Mouse (Mus musculus) left cerebral cortex, postnatal 14 days (tissue): ENCODE data around the gene Ftl1. TPM values are rescaled to one million over a fixed set of nuclear protein-coding genes. Genes with fewer than 3 reads are reported as not detected.
"Not testable (repeated sequence)": the region's sequence is repeated elsewhere in the genome, so short reads cannot be mapped to it uniquely, and the experiment has no call there.

ENCODE experiments used
- DNase-seq, 2 experiments: peaks; one replicate each; pipeline ENCODE4 v3.0.0; 2021 to 2022; ENCODE audit warnings: low spot score in 2 of 2, mixed read lengths in 1 of 2
- intact Hi-C: fragments of 180-260 bp; cut with DNase I; formaldehyde crosslinking; loops from one replicate; pipeline ENCODE4 v1.15.1; 2025
- long read RNA-seq, 2 experiments: library from polyadenylated mRNA; stranded (forward); transcript quantifications; one replicate each; pipeline ENCODE4 v2.0.0; 2021
- total RNA-seq, 2 experiments: library from RNA; stranded (reverse); gene quantifications; 2 replicates each; pipeline ENCODE4 v1.2.3; 2021

Ftl1 gene
- 100 to 1,000 TPM; 287 to 302 TPM for total RNA-seq
- long read RNA-seq, experiment 1, transcript Ftl1-205 (3 exons, 825 nt), result minor isoform, 13 of 443 reads
- long read RNA-seq, experiment 1, transcript Ftl1-201 (4 exons, 968 nt), result major isoform, 424 of 443 reads
- long read RNA-seq, experiment 1, partial matches to known transcripts, result 0 of 443 reads
- long read RNA-seq, experiment 1, other reads (novel, unspliced or antisense), result 3 of 443 reads
- long read RNA-seq, experiment 2, transcript Ftl1-201 (4 exons, 968 nt), result major isoform, 339 of 345 reads
- long read RNA-seq, experiment 2, partial matches to known transcripts, result 1 of 345 reads
- long read RNA-seq, experiment 2, other reads (novel, unspliced or antisense), result 0 of 345 reads

DNA sequence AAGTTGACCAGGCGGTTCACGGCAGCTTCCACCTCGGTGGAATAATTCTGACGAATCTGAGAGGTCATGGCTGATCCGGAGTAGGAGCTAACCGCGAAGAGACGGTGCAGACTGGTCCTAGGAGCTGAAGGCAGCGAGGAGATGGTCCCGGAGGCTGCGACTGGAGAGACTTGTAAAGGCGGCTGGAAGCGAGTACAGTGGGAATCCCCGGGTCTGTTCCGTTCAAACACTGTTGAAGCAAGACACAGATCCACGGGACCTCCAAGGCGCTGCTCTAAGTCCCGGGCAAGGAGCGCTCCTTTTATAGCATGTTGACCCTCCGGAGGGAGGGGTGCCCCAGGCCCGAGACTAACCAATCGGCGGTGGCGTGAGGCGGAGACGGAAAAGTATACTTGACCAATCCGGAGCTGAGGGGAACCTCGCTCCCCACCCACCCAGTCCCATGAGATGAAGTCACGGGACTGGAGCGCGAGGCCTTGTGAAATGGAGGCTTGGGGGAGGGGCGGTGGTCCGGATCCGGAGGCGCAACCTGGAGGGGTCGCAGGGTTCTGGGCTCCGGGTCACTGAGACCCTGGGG lies at the start of gene Ftl1:
Gene Ftl1, minus strand, starts transcription at position 321 of the 577 bp plus-strand sequence.
- DNase-seq, result peak; percentile 97 to 99
- intact Hi-C loops, result loop anchor here (10.0 kb wide), 1 partner anchor 245 kb away; the partner anchor contains the start of gene Dbp

DNA sequence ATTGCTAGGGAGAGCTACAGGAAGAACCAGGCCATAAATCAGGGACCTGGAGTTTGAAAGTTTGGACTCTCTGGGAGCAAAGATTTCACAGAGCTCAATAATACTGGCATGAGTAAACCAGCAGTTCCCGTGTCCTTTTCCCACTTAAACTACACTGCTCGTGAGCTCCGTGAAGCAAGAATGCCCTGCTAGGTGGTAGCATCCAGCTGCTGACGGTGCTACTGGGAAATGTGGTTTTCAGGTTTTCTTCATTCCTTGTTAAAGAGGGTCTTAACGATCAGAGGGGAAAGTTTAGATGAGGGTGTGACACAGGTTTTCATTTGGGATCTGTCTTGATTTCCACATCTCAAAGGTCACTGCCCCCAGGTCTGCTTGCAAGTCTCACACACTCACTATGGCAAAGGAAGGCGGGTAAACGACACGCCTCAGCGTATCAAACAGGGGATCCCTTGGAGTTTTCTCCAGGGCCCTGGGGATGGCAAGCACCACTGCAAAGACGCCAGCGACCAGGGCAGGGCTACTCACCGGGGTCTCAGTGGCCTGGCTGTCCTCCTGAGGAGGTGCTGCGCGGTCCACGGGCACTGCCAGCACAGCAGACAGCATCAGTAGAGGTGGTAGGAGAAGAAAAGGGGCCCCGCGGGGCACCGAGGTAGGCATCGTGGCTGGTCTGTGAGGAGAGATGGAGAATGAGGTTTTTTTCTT lies 49.6 kb upstream of the Ftl1 start:
- DNase-seq, result no peak
- intact Hi-C loops, result no loop called here

DNA sequence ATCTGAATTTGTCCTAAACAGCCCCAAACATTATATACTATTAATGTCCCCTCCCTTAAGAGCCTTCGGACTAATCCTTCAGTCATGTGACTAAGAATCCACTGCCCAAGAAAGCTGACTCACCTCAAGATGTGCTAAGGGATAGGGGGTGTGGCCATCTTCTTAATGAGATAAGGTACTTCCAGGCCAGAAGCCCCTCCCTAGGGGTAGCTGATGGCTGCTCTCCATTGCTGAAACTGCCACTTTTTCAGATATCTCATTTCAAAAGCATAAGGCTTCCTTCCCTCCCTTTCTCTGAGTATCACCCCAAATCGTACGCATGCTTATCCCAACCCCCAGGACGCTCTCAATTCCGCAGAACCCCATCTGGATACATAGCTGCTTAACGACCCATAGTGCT lies 48.9 kb upstream of the Ftl1 start:
- DNase-seq, result no peak
- intact Hi-C loops, result no loop called here

DNA sequence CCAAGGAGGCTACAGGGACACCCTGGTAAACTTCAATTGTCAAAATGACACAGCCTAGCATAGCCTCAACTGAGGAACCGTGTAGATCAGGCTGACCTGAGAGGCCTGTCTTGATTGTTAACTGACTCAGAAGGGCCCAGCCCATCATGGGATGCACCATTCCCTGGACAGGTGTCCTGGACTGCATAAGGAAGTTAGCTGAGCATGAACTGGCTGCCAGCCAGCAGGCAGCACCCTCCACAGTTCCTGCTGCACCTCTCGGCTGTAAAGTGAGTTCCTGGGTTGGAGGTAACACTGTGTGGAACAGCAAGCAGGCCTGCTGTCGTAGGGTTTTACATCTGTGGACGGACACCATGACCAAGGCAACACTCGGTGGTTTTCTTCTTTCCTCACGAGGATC lies 47.9 kb upstream of the Ftl1 start:
- intact Hi-C loops, result no loop called here
- no peak for DNase-seq

DNA sequence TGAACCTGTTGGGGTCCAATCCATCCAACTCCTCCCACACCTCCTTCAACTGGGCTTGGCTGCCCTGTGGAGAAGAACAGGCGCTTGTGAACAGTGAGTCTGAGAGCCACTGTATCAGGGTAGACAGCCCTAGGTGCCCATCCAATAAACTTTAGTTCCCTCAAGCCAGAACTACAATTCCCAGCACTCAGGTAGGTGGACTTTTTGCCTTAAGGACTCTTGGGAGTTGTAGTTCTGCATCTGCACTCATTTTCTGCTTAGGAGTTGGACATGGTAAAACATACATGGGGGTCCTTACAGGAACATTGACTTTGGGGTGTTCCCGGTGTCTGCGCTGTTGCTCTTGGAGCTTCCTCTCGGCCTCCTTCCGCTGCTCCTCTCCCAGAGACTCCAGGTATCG lies 38.7 kb upstream of the Ftl1 start:
- intact Hi-C loops, result no loop called here

DNA sequence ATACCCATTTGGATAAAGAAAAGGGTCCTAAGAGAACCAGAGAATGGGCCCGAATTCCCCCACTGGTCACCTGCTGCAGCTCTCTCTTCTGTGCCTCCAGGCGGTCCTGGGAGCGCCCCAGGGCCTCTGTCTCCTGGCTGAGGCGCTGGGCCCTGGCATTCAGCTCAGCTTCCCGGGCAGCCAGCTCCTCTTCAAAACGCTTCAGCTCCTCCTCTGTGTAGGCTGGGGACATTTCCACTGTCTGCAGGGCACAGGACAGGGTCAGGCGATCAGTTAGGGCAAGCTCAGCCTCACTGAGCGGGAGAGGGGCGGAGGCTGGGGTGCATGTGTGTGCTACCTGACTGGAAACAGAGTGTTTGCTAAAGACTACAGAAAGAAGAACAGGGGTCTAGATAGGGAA lies 34.9 kb upstream of the Ftl1 start:
- no peak for DNase-seq
- intact Hi-C loops, result no loop called here

More for the DNA sequence above, 38.7 kb upstream of the Ftl1 start:
- DNase-seq, result no peak

DNA sequence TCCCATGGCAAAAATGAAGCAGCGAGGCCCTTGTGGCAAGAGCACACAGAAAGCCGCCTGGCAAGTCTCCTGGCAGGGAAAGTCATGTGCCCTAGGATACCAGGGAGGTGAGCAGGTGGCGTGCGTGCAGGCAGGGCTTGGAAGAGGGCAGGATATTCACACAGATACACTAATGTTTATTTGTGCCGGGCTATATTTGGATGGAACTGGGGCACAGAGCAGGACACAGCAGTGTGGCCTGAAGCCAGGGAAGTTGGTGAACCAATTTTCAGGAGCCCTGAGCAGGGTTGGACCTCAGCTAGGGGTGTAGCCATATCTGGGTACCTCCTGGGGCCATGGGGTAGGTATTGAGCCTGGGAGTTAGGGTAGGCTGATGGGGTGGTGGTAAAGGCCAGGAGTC lies 33.3 kb upstream of the Ftl1 start:
- intact Hi-C loops, result no loop called here
- no peak for DNase-seq

DNA sequence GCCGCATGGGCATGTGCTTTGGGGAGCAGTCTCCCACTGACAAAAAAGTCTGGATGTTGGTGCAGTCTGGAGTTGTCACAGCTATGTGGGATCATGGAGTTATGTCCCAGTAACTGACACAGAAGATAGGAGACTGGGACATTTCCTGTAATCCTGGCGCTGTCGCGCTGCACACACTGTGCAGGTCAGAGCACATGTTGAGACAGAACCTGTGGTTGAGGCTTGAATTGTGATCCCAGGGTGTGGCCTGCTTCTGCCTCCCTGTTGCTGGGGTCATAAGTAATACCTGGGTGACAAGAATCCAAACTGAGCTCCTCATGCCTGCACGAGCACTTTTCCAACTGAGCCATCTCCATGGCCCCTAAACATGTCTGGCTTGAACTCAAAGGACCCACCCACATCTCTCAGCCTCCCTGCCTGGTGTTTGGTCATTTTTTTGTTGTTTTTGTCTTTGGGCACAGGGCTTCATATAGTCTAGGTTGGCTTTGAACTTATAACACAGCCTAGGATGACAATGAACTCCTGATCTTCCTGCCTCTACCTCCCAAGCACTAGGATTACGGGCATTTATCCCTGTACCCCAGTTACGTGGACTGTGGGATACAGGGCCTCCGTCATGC lies 32.7 kb upstream of the Ftl1 start:
- DNase-seq, result no peak
- intact Hi-C loops, result no loop called here

DNA sequence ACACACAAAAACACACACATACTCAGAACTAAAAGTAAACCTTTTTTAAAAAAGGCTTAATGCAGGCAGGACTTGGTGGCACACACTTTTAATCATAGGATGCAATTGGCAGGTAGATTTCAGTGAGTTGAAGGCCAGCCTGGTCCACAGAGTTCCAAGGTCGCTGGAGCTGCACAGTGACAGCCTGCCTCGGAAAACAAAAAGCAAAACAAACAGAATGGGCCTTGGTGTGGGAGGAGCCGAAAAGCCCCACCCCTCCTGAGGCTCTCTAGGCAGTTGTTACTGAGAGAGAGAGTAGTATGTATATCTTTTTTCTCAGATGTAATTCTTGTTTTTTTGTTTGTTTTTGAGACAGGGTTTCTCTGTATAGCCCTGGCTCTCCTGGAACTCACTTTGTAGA lies 31.6 kb upstream of the Ftl1 start:
- intact Hi-C loops, result no loop called here

DNA sequence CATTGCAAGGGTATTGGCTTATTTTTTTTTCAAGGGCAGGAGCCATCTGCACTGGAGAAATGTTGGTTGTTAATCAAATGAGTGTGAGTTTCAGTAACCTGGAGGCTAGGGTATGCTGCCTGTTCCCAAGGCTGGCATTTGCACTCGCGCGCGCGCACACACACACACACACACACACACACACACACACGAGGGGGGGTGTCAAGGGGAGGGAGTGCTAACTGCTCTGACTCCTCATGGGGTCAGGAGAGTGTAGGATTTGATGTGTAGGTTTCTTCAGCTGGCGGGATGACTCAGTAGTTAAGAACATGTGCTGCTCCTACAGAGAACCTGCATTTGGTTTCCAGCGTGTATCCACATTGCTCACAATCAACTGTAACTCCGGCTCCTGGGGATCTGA lies 31.1 kb upstream of the Ftl1 start:
- peak; percentile 26 to 56 for DNase-seq
- intact Hi-C loops, result no loop called here

More for the DNA sequence above, 31.6 kb upstream of the Ftl1 start:
- DNase-seq, result no peak

DNA sequence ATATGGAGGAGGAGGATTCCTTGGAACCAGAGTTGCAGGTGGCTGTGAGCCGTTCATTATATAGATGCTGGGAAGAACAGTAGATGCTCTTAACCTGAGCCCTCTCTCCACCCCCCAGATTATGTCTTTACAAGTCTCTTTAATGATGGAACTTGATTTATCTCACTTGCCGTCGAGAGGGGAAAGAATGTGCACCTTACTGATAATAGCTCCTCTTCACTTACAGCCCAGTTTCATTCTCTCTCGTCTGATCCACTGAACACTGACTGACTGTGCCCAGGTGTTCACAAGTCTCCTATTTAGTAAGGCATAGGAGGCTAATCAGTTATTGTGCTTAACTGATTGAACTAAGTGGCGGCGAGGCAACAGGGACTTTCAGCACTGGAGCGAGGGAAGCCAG lies 29.9 kb upstream of the Ftl1 start:
- intact Hi-C loops, result no loop called here
- DNase-seq, result no peak

DNA sequence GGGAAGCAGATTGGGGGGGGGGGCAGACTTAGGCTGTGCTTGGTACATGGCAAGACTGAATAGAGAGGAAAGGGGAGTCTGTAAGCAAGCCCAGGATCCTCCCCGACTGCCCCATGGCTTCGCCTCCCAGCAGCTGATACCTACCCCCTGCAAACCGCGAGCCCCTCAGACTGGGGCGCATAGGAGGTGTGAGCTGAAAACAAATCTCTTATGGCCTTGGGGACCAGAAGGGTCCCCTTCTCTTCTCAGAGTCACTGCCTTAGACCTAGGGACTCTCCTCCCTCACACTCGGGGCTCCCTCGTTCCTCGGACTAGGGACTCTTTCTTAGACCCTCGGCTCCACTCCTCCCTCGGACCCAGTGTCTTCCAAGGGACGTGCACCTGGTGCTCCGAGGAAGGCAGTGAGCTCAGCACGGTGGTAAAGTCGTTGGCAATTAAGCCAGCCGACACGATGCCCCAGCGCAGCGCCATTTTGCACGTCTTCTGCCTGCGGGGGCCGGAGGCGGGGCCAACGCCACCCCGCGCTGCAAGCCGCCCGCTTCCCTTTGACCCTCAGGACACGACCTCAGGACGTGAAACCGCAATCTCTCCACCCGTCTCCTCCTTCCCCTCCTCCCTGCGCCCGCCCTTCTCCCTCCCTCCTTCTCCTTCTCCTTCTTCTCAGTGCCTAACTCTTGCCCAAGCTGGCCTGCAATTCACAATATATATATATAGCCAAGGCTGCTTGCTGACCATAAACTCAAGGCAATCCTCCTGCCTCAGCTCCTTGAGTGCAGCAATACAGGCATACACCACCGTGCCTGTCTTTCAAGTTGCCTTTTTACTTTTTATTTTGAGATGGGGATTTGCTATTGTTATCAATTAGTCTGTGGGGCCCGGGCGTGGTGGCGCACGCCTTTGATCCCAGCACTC lies 28.9 kb upstream of the Ftl1 start, which contains the start of gene Dhdh:
Gene Dhdh, minus strand, starts transcription at position 513 of the 912 bp plus-strand sequence.
- intact Hi-C loops, result no loop called here
- peak; percentile 36 to 39 for DNase-seq

DNA sequence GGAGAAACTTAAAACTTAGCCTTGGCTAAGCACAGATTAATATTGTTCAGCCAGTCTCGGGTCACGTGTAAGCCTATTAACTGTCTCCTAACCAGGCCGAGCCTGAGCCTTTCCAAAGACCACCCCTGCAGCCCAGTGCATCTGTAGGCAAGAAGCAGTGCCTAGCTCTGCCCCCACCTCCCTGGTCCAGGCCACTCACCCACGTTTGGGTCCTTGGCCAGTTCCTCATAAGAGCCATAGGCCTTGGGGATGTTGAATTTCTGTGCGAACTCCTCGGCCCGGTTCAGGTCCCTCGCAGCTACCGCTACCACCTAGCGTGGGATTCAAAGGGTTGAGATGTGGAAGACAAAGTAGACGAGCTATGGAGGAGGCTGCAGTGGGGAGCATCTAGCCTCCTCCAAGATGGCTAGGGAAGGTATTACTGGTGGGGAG lies 28.2 kb upstream of the Ftl1 start:
- no peak for DNase-seq
- intact Hi-C loops, result no loop called here

DNA sequence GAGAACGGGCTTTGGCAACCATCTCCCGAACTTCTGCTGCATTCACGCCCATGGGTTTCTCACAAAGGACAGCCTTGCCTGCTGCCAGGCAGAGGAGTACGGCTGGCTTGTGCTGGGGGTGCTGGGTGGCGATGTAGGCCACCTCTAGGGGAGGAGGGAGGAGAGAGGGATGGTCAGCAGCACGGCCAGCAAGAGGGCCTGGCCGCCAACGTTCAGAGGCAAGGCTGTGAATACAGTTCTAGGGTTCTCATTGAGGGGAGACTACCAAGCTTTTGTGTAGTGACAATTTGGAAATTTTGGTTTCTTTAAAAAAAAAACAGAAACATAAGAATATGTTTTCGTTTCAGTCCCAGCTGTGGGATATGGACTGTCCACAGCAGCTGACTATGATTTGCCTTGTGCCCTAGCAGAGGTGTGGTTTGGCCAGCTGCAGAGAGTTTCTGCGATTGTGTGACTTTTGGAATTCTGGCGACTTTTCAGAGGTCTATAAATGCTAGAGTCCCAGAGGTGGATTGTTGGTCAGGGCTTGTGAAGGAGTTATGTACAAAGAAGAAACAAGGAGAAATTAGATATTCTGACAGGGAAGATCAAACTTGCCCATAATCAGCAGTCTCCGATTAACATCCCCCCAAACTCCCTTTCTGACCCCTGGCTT lies 27.2 kb upstream of the Ftl1 start, which contains the start of gene Gm45808:
Gene Gm45808, minus strand, starts transcription at position 51 of the 655 bp plus-strand sequence.
- intact Hi-C loops, result no loop called here
- no peak for DNase-seq

DNA sequence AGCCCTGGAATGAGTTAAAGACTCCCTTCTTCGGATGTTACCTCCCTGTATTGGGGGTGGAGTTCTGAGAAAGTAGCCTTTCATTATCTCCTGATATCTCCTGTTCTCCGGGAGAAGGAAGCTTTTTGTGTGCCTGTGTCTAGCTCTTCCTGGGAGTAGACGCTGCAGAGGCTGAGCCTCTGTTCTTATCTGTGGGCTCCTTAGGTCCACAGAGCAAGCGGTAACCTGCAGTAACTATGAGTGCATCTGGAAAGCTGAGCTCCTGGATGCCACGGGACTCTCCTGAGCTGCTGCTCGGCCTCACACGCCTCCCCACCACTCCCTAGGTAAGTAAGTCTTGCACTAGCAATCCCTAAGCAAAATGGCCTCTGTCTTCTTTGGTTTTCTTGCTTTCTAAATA lies 26.5 kb upstream of the Ftl1 start:
- intact Hi-C loops, result no loop called here

DNA sequence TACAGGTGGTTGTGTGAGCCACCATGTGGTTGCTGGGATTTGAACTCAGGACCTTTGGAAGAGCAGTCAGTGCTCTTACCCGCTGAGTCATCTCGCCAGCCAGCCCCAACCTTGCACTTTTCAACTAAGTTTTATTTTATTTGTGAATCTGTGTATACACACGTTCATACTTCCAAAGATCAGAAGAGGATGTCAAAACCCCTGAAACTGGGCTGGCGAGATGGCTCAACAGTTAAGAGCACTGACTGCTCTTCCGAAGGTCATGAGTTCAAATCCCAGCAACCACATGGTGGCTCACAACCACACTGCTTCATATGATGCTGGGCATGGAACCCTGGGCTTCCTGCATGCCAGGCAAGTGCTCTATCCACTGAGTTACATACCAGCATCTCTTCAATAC lies 25.3 kb upstream of the Ftl1 start:
- intact Hi-C loops, result not testable (repeated sequence)

More for the DNA sequence above, 26.5 kb upstream of the Ftl1 start:
- DNase-seq, result no peak

DNA sequence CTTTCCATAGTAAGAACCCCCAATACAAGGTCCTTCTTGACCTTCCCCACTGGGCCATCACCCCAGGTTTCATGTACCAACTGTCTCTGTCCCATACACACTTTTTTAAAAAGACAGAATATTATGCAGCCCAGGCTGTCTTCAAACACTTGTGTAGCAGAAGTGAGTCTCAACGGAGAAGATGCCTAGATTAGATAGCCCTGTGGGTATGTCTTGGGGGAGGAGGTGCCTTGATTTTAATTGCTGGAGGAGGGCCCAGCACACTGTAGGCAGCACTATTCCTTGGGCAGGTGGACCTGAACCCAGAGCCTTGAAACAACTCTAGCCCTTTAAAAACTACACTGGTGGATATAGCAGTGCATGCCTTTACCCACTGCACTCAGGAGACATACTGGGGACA lies 22.5 kb upstream of the Ftl1 start:
- intact Hi-C loops, result no loop called here

More for the DNA sequence above, 25.3 kb upstream of the Ftl1 start:
- not testable (repeated sequence) for DNase-seq

DNA sequence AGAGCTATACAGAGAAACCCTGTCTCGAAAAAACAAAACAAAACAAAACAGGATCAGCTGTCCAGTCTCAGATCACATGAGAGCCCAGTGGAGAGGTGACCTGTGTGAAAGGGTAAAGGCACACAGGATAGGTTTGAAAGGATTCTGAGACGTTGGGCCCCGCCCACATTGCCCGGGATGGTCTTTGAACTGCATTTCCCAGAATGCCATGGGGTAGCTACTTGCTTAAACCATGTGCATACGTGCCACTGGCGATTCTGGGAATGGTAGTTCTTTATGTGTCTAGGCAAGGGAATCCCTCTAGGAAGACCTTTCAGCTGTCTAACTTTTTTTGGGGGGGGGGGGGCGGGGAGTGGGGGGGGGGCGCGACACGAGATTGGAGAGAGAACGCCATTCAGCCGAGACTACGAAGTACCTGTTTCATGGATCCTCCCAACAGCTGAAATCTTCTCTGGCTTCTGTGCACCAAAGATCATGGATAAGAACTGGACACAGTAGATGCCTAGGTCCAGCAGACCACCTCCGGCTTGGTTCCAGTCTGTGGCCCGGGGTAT lies 21.8 kb upstream of the Ftl1 start, which contains the start of gene Tulp2:
Gene Tulp2, plus strand, starts transcription at position 504 of the 554 bp plus-strand sequence.
- DNase-seq, result peak; percentile 70 to 79
- intact Hi-C loops, result no loop called here

More for the DNA sequence above, 22.5 kb upstream of the Ftl1 start:
- DNase-seq, result no peak
